Mouse (Mus musculus) heart, postnatal 0 days (tissue): ENCODE data around the gene Slc31a2. TPM values are rescaled to one million over a fixed set of nuclear protein-coding genes. Genes with fewer than 3 reads are reported as not detected.

Experiments used
- ATAC-seq: fragments of 200-750 bp; cut with Nextera tagmentation; 2 replicates; pipeline ENCODE4 v1.8.0; 2017; ENCODE audit warnings: low read depth, moderate number of reproducible peaks, moderate library complexity; ENCODE audit not compliant: insufficient read depth
- DNase-seq: peaks from one replicate; pipeline ENCODE4 v3.0.0-alpha.2; 2016; ENCODE audit warnings: low spot score
- H3K27ac ChIP-seq: fragments of 300-500 bp; sonication (generic); 2 replicates; pipeline ENCODE4 v1.5.1; 2014; ENCODE audit warnings: low read depth, mild to moderate bottlenecking
- H3K27me3 ChIP-seq: fragments of 300-500 bp; sonication (generic); 2 replicates; pipeline ENCODE4 v1.6.1; 2014; ENCODE audit warnings: low read length, mixed read lengths; ENCODE audit not compliant: control insufficient read depth, insufficient read depth
- H3K36me3 ChIP-seq: fragments of 300-500 bp; sonication (generic); replicated peaks from 2 replicates; pipeline ENCODE4 v1.6.1; 2014; ENCODE audit warnings: low read length, mixed read lengths; ENCODE audit not compliant: control insufficient read depth, insufficient read depth
- H3K4me1 ChIP-seq: fragments of 300-500 bp; sonication (generic); 2 replicates; pipeline ENCODE4 v1.6.1; 2014; ENCODE audit warnings: antibody characterized with exemption; ENCODE audit not compliant: control insufficient read depth, insufficient read depth
- H3K4me2 ChIP-seq: fragments of 300-500 bp; sonication (generic); 2 replicates; pipeline ENCODE4 v1.6.1; 2014; ENCODE audit warnings: low read depth, mild to moderate bottlenecking, low read length, moderate library complexity
- H3K4me3 ChIP-seq: fragments of 300-500 bp; sonication (generic); 2 replicates; pipeline ENCODE4 v1.5.1; 2014; ENCODE audit warnings: low read depth, low read length
- H3K9ac ChIP-seq: fragments of 300-500 bp; sonication (generic); replicated peaks from 2 replicates; pipeline ENCODE4 v1.6.1; 2014; ENCODE audit warnings: low read depth, low read length, mixed read lengths
- H3K9me3 ChIP-seq: fragments of 300-500 bp; sonication (generic); replicated peaks from 2 replicates; pipeline ENCODE4 v1.6.1; 2016; ENCODE audit warnings: low read length; ENCODE audit not compliant: control insufficient read depth
- CTCF ChIP-seq: IDR thresholded peaks from 2 replicates; pipeline ENCODE4 v1.5.1; 2016; ENCODE audit warnings: antibody characterized with exemption, control low read depth, low read depth
- EP300 ChIP-seq: IDR thresholded peaks from 2 replicates; pipeline ENCODE4 v1.6.1; 2016; ENCODE audit warnings: antibody characterized with exemption, low read depth
- WGBS: fragments of 180-500 bp; shearing (Covaris S2); extraction: QIAGEN DNeasy Blood & Tissue Kit; methylation state at CpG from one replicate; pipeline ENCODE4 v1.1.7; 2014; 5-methylcytosine and 5-hydroxymethylcytosine counted together
- polyA plus RNA-seq: library from polyadenylated mRNA; unstranded; fragments of >200 nt; fragmentation: Nextera tagmentation; extraction: Ambion mirVana; gene quantifications from 2 replicates; pipeline ENCODE4 v1.2.1, GENCODE M21; 2015
- total RNA-seq: library from RNA; depleted of rRNA; stranded (reverse); fragments of >200 nt; gene quantifications from 2 replicates; pipeline ENCODE4 v1.2.3, GENCODE M21; 2014; ENCODE audit warnings: low replicate concordance

Slc31a2 gene
- total and polyA plus RNA-seq, 2 experiments from 2014 or later, result 15.6 to 33.2 TPM

GRCm38 (mm10) chr4:62312821-62313220 is 50.5 kb downstream of the Slc31a2 start:
- WGBS, result 93% methylated on average over 2 of the region's 2 CpGs
- ATAC-seq (no peak), DNase-seq (no peak)
- Histone ChIP-seq H3K27ac (no peak overlapping the region), H3K4me3 (no peak overlapping the region), H3K36me3 (peaks cover 52% of the 10 kb centered on the region), H3K4me2 (no peak overlapping the region), H3K9ac (no peak overlapping the region), H3K9me3 (no peaks in the 10 kb centered on the region), H3K27me3 (no peaks in the 10 kb centered on the region), H3K4me1 (no peaks in the 10 kb centered on the region)
- TF ChIP-seq EP300 (no peak), CTCF (no peak)

DNA sequence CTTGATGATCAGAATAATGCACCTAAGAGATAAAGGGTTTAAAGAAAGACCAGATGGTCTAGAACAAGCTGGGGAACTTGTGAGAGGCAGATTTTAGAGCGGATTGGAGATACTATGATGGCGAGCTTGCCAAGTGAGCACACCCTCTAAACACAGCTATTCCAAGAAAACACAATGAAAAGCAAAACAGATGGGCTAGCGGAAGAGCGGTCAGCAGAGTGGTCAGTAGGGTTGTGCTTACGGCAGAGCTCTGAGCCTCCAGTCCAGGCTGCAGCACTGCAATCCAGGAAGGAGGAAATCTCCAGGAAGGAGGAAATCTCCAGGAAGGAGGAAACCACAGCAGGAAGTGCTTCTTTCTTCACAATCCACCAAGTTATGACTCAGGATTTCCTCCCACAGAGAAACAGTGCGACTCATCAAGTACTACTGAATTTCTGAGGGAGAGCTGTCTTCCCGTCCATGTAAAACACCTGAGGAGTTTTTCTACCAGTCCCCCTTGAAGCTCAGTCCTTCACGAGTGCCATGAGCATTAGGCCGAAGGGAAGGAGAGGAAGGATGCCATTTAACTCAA is 51.4 kb downstream of the Slc31a2 start:
- DNase-seq (no peak), ATAC-seq (no peak)
- TF ChIP-seq CTCF (no peak), EP300 (no peak)
- Histone ChIP-seq H3K9me3 (no peaks in the 10 kb centered on the region), H3K36me3 (peaks cover 58% of the 10 kb centered on the region), H3K9ac (no peak overlapping the region), H3K27me3 (no peaks in the 10 kb centered on the region), H3K4me3 (no peak overlapping the region), H3K4me2 (no peak overlapping the region), H3K27ac (no peak overlapping the region), H3K4me1 (no peaks in the 10 kb centered on the region)
- 79% methylated on average over 9 of the region's 9 CpGs for WGBS

GRCm38 (mm10) chr4:62314516-62314915 is 52.2 kb downstream of the Slc31a2 start:
- DNase-seq (no peak), ATAC-seq (no peak)
- H3K9me3 ChIP-seq, result no peaks in the 10 kb centered on the region
- H3K4me2 ChIP-seq, result no peak overlapping the region
- no peak overlapping the region for H3K9ac ChIP-seq
- TF ChIP-seq EP300 (no peak), CTCF (no peak)
- H3K27ac ChIP-seq, result no peak overlapping the region
- H3K27me3 ChIP-seq, result no peaks in the 10 kb centered on the region
- no peak overlapping the region for H3K4me3 ChIP-seq
- no peaks in the 10 kb centered on the region for H3K4me1 ChIP-seq
- WGBS, result 87% methylated on average over 3 of the region's 3 CpGs
- peaks cover 66% of the 10 kb centered on the region for H3K36me3 ChIP-seq

GRCm38 (mm10) chr4:62316456-62316855 is 54.1 kb downstream of the Slc31a2 start:
- 72% methylated on average over 2 of the region's 2 CpGs for WGBS
- Histone ChIP-seq H3K4me3 (no peak overlapping the region), H3K36me3 (peaks cover 75% of the 10 kb centered on the region), H3K4me1 (no peaks in the 10 kb centered on the region), H3K4me2 (no peak overlapping the region), H3K27me3 (no peaks in the 10 kb centered on the region), H3K9me3 (no peaks in the 10 kb centered on the region), H3K9ac (no peak overlapping the region), H3K27ac (no peak overlapping the region)
- no peak for ATAC-seq
- TF ChIP-seq EP300, result no peak
- no peak for TF ChIP-seq CTCF
- DNase-seq, result no peak

DNA sequence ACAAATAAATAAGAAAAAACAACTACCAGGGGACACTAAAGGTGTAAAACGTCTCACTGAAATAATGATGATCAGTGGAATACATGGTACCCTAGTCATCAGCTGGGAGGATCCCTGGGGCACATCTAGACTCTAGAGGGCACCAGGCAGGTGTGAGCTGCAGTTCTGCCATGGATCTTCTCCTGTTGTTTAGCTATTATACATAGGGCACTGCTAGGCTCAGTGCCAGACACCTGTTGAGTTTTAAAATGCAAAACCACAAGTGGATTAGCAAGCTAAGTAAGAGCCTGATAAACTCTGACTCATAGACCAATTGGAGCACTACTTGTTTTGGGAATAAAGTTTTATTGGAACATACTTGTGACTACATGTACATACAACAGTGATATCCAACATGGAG is 55.9 kb downstream of the Slc31a2 start:
- DNase-seq, result no peak
- peaks cover 77% of the 10 kb centered on the region for H3K36me3 ChIP-seq
- 61% methylated on average over 1 of the region's 1 CpGs for WGBS
- no peaks in the 10 kb centered on the region for H3K4me1 ChIP-seq
- no peak overlapping the region for H3K27ac ChIP-seq
- no peak overlapping the region for H3K4me3 ChIP-seq
- H3K9me3 ChIP-seq, result no peaks in the 10 kb centered on the region
- no peak for TF ChIP-seq CTCF
- no peak for TF ChIP-seq EP300
- ATAC-seq, result no peak
- no peak overlapping the region for H3K4me2 ChIP-seq
- no peaks in the 10 kb centered on the region for H3K27me3 ChIP-seq
- no peak overlapping the region for H3K9ac ChIP-seq

DNA sequence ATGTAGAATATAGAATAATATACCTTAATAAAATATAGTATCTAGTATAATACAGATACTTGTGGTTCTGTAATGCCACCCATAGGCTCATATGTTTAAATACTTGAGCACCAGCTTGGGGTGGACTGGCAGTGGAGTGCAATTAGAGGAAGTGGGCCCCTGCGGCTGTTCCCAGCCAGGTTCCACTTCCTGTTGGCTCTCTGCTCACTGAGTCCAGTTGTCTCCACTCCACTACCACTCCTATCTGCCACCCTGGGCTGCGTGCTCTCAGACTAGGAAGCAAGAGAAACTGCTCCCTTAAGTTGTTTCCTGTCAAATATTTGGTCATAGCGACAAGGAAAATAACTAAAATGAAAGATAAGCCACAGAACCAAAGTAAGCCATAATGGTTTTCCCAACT is 60.3 kb downstream of the Slc31a2 start:
- 73% methylated on average over 3 of the region's 3 CpGs for WGBS
- no peaks in the 10 kb centered on the region for H3K27me3 ChIP-seq
- H3K4me3 ChIP-seq, result no peak overlapping the region
- no peaks in the 10 kb centered on the region for H3K9me3 ChIP-seq
- DNase-seq (no peak), ATAC-seq (no peak)
- H3K27ac ChIP-seq, result no peak overlapping the region
- no peak overlapping the region for H3K4me2 ChIP-seq
- H3K4me1 ChIP-seq, result no peaks in the 10 kb centered on the region
- H3K9ac ChIP-seq, result no peak overlapping the region
- TF ChIP-seq CTCF, result no peak
- TF ChIP-seq EP300, result no peak
- H3K36me3 ChIP-seq, result peaks cover 91% of the 10 kb centered on the region
